In genomic region chr11:52122045-52122444, GRCm38 (mm10) we compare ENCODE assay signal across 25 mouse cellular contexts. TPM values are rescaled to one million over a fixed set of nuclear protein-coding genes. Genes with fewer than 3 reads are reported as not detected.
A peak's percentile ranks its signal among the peaks of the same experiment; 100 is the strongest.
DNase-seq lines count a peak whose midpoint lies in the region; ATAC-seq and TF ChIP-seq lines count a peak whose summit lies in the region.
"Had no signal": no experiment of that assay in that cellular context is flagged by ENCODE, and none has a peak within 500 bp of the region (broad histone marks: within the 10 kb centered on the region; RNA-seq: fewer than 3 reads in every experiment).

No protein-coding gene starts in this region.

- peaks cover 43% of the 10 kb centered on the region for H3K36me3 ChIP-seq in intestine, embryonic 16.5 days (ENCODE audit: control insufficient read depth, insufficient read depth, low read length)
- peaks cover 54% of the 10 kb centered on the region for H3K36me3 ChIP-seq in intestine, embryonic 15.5 days
- H3K36me3 ChIP-seq in intestine, postnatal 0 days (ENCODE audit: control insufficient read depth, insufficient read depth) = peaks cover 66% of the 10 kb centered on the region

- H3K27me3 ChIP-seq in intestine, embryonic 16.5 days (replicated peaks; ENCODE audit: control insufficient read depth, insufficient read depth, low read length) = no peaks in the 10 kb centered on the region
- H3K27me3 ChIP-seq in intestine, embryonic 15.5 days (replicated peaks) = no peaks in the 10 kb centered on the region
- H3K27me3 ChIP-seq in intestine, postnatal 0 days (replicated peaks; ENCODE audit: control insufficient read depth, insufficient read depth, low read length) = no peaks in the 10 kb centered on the region
- H3K27me3 ChIP-seq: embryonic facial prominence, embryonic 12.5 days; forebrain, embryonic 13.5 days; forebrain, embryonic 15.5 days had no signal

- H3K9ac ChIP-seq in intestine, embryonic 16.5 days (ENCODE audit: low read depth, low read length) = no peak overlapping the region
- H3K9ac ChIP-seq in intestine, embryonic 15.5 days = no peak overlapping the region
- no peak overlapping the region for H3K9ac ChIP-seq in intestine, postnatal 0 days (ENCODE audit: low read depth, low read length)
- H3K9ac ChIP-seq: embryonic facial prominence, embryonic 12.5 days; forebrain, embryonic 13.5 days; forebrain, embryonic 15.5 days had no signal

- ATAC-seq in intestine, embryonic 16.5 days = 0 out of 2 replicates have a peak, but pooled peaks have one; percentile 41
- ATAC-seq in intestine, embryonic 15.5 days = no peak
- no peak for ATAC-seq in intestine, postnatal 0 days
- ATAC-seq: activated CD4-positive, CD25-positive, alpha-beta regulatory T cell, adult 4 months; forebrain, embryonic 13.5 days; forebrain, embryonic 15.5 days had no signal

- no peak overlapping the region for H3K4me2 ChIP-seq in intestine, embryonic 16.5 days (ENCODE audit: low read depth, low read length)
- no peak overlapping the region for H3K4me2 ChIP-seq in intestine, embryonic 15.5 days (replicated peaks)
- no peak overlapping the region for H3K4me2 ChIP-seq in intestine, postnatal 0 days (replicated peaks; ENCODE audit: low read depth)
- H3K4me2 ChIP-seq: embryonic facial prominence, embryonic 12.5 days; forebrain, embryonic 13.5 days; forebrain, embryonic 15.5 days had no signal

- H3K27ac ChIP-seq in intestine, embryonic 16.5 days (ENCODE audit: low read length) = no peak overlapping the region
- no peak overlapping the region for H3K27ac ChIP-seq in intestine, embryonic 15.5 days
- 0 out of 2 replicates have a peak overlapping the region, but pooled peaks have one; percentile 24 for H3K27ac ChIP-seq in intestine, postnatal 0 days (ENCODE audit: low read depth, low read length)
- H3K27ac ChIP-seq: embryonic facial prominence, embryonic 10.5 days; embryonic facial prominence, embryonic 12.5 days; forebrain, embryonic 13.5 days; forebrain, embryonic 15.5 days had no signal

- H3K4me3 ChIP-seq in intestine, embryonic 16.5 days (ENCODE audit: low read length) = no peak overlapping the region
- no peak overlapping the region for H3K4me3 ChIP-seq in intestine, embryonic 15.5 days (replicated peaks)
- H3K4me3 ChIP-seq in intestine, postnatal 0 days (ENCODE audit: low read depth, low read length) = no peak overlapping the region
- H3K4me3 ChIP-seq: embryonic facial prominence, embryonic 10.5 days; embryonic facial prominence, embryonic 12.5 days; forebrain, embryonic 13.5 days; forebrain, embryonic 15.5 days had no signal

- no peaks in the 10 kb centered on the region for H3K4me1 ChIP-seq in intestine, embryonic 16.5 days (ENCODE audit: control insufficient read depth, insufficient read depth, low read length)
- no peaks in the 10 kb centered on the region for H3K4me1 ChIP-seq in intestine, embryonic 15.5 days (replicated peaks)
- H3K4me1 ChIP-seq in intestine, postnatal 0 days (replicated peaks; ENCODE audit: control insufficient read depth, insufficient read depth, low read length) = no peaks in the 10 kb centered on the region
- H3K4me1 ChIP-seq: embryonic facial prominence, embryonic 10.5 days; embryonic facial prominence, embryonic 12.5 days; forebrain, embryonic 13.5 days; forebrain, embryonic 15.5 days had no signal

- no peaks in the 10 kb centered on the region for H3K9me3 ChIP-seq in intestine, embryonic 16.5 days (ENCODE audit: control insufficient read depth, low read length)
- no peaks in the 10 kb centered on the region for H3K9me3 ChIP-seq in intestine, embryonic 15.5 days
- H3K9me3 ChIP-seq in intestine, postnatal 0 days (ENCODE audit: control insufficient read depth) = no peaks in the 10 kb centered on the region
- H3K9me3 ChIP-seq: embryonic facial prominence, embryonic 12.5 days; forebrain, embryonic 13.5 days; forebrain, embryonic 15.5 days had no signal

- DNase-seq in kidney, adult 9 months = peak; percentile 66
- no peak for DNase-seq in kidney, postnatal 4 days
- peak; percentile 29 to 43 for DNase-seq in kidney, postnatal 25 days
- DNase-seq in kidney, postnatal 10 days = no peak
- DNase-seq in thymus, postnatal 25 days = no peak
- DNase-seq: adrenal gland, adult 8-10 months; adrenal gland, postnatal 14 days; adrenal gland, postnatal 36 days; cerebellum, adult 11-12 months; cerebellum, adult 2 months; cerebellum, adult 9-10 months; cerebellum, postnatal 10 days; cerebellum, postnatal 25 days had no signal

- WGBS in intestine, embryonic 16.5 days = 80% methylated on average over 6 of the region's 6 CpGs
- WGBS in intestine, embryonic 15.5 days = 85% methylated on average over 6 of the region's 6 CpGs
- WGBS in intestine, postnatal 0 days = 67% methylated on average over 6 of the region's 6 CpGs

- no peak for TF ChIP-seq CTCF in intestine, postnatal 0 days (IDR thresholded peaks at IDR 0.05; ENCODE audit: low read depth)

RNA-seq across cellular contexts. Expression of gene Olfr1373, which starts 23.3 kb away (rescaled TPM):
- polyA plus RNA-seq in intestine, embryonic 16.5 days (2015; fragmentation: Nextera tagmentation; extraction: Ambion mirVana) = not detected in 2 replicates
- polyA plus RNA-seq in intestine, embryonic 15.5 days (2015; fragmentation: Nextera tagmentation; extraction: Ambion mirVana) = not detected in 2 replicates
- polyA plus RNA-seq in intestine, postnatal 0 days (2015; fragmentation: Nextera tagmentation; extraction: Ambion mirVana) = not detected in 2 replicates
- polyA plus RNA-seq: activated CD4-positive, CD25-positive, alpha-beta regulatory T cell, adult 4 months; C2C12; cerebellum, adult 2 months; cortical plate, adult 2 months; embryonic facial prominence, embryonic 10.5 days; embryonic facial prominence, embryonic 12.5 days; embryonic facial prominence, embryonic 14.5 days; forebrain, embryonic 11.5 days; forebrain, embryonic 13.5 days; forebrain, embryonic 15.5 days had no signal

RNA-seq across cellular contexts. Expression of gene Ppp2ca, which starts 23.6 kb away (rescaled TPM):
- 20.2 and 51.9 TPM in 2 replicates for polyA plus RNA-seq in intestine, embryonic 16.5 days (2015; fragmentation: Nextera tagmentation; extraction: Ambion mirVana)
- 64.8 and 69.3 TPM in 2 replicates for polyA plus RNA-seq in intestine, embryonic 15.5 days (2015; fragmentation: Nextera tagmentation; extraction: Ambion mirVana)
- 44.9 and 47.9 TPM in 2 replicates for polyA plus RNA-seq in intestine, postnatal 0 days (2015; fragmentation: Nextera tagmentation; extraction: Ambion mirVana)

Comparison
In these comparisons a context has a peak if more than half of its experiments do, and no peak if none do; other contexts are left out.
1. DNase-seq: peak in kidney, adult 9 months (single experiment) and kidney, postnatal 25 days (2 of 2); none in kidney, postnatal 4 days (0 of 2), kidney, postnatal 10 days (single experiment) and thymus, postnatal 25 days (single experiment).